8 mouse cellular contexts compared by ENCODE assay signal in genomic region chr12:111430049-111430867, GRCm38 (mm10). TPM values are rescaled to one million over a fixed set of nuclear protein-coding genes. Genes with fewer than 3 reads are reported as not detected.
A peak's percentile ranks its signal among the peaks of the same experiment; 100 is the strongest.
DNase-seq lines count a peak whose midpoint lies in the region; ATAC-seq and TF ChIP-seq lines count a peak whose summit lies in the region.

No protein-coding gene starts in this region.

- 0 out of 2 replicates have a peak overlapping the region, but pooled peaks have one; percentile 48 for H3K9ac ChIP-seq in embryonic facial prominence, embryonic 12.5 days
- H3K9ac ChIP-seq in hindbrain, embryonic 13.5 days = peak overlapping the region; percentile 73
- no peak overlapping the region for H3K9ac ChIP-seq in liver, embryonic 14.5 days (replicated peaks)

- DNase-seq in heart, adult 11 months = peak; percentile 97
- no peak for DNase-seq in heart, postnatal 25 days (ENCODE audit: low spot score)
- no peak for DNase-seq in liver, embryonic 14.5 days (ENCODE audit: low read depth in 3 of 3, low spot score in 3 of 3)
- no peak for DNase-seq in left cerebral cortex, adult 8-10 months (ENCODE audit: low spot score in 2 of 2)
- DNase-seq in T-cell, adult 2 months (ENCODE audit: low spot score) = no peak

- H3K4me1 ChIP-seq in embryonic facial prominence, embryonic 12.5 days = peaks cover 43% of the 10 kb centered on the region
- H3K4me1 ChIP-seq in hindbrain, embryonic 13.5 days (replicated peaks) = peaks cover 59% of the 10 kb centered on the region
- H3K4me1 ChIP-seq in liver, embryonic 14.5 days (replicated peaks; ENCODE audit: control insufficient read depth in 2 of 2, insufficient read depth in 2 of 2, low read length in 1 of 2) = peaks cover 37 to 47% of the 10 kb centered on the region in 2 experiments

- 8% methylated on average over 27 of the region's 27 CpGs for WGBS in embryonic facial prominence, embryonic 12.5 days
- WGBS in hindbrain, embryonic 13.5 days = 10% methylated on average over 27 of the region's 27 CpGs
- WGBS in liver, embryonic 14.5 days (ENCODE audit: insufficient replicate concordance) = 18% methylated on average over 27 of the region's 27 CpGs

- peak overlapping the region; percentile 35 for H3K4me3 ChIP-seq in embryonic facial prominence, embryonic 12.5 days
- peak overlapping the region; percentile 43 for H3K4me3 ChIP-seq in hindbrain, embryonic 13.5 days
- peak overlapping the region in 1 of 2 experiments; percentile 29; a peak in 2 of 4 replicates for H3K4me3 ChIP-seq in liver, embryonic 14.5 days (ENCODE audit: insufficient read depth in 1 of 2, low read depth in 2 of 2, low read length in 2 of 2)

- no peak for TF ChIP-seq EP300 in liver, embryonic 14.5 days (IDR thresholded peaks at IDR 0.05; ENCODE audit: low read depth)

- no peaks in the 10 kb centered on the region for H3K9me3 ChIP-seq in embryonic facial prominence, embryonic 12.5 days
- no peaks in the 10 kb centered on the region for H3K9me3 ChIP-seq in hindbrain, embryonic 13.5 days
- H3K9me3 ChIP-seq in liver, embryonic 14.5 days (ENCODE audit: control insufficient read depth, low read length) = no peaks in the 10 kb centered on the region

- H3K36me3 ChIP-seq in embryonic facial prominence, embryonic 12.5 days = no peaks in the 10 kb centered on the region
- H3K36me3 ChIP-seq in hindbrain, embryonic 13.5 days = no peaks in the 10 kb centered on the region
- H3K36me3 ChIP-seq in liver, embryonic 14.5 days (replicated peaks; ENCODE audit: control insufficient read depth, insufficient read depth, low read depth) = no peaks in the 10 kb centered on the region

- 0 out of 2 replicates have a peak, but pooled peaks have one; percentile 23 for ATAC-seq in embryonic facial prominence, embryonic 12.5 days (ENCODE audit: insufficient number of reproducible peaks, insufficient read depth, low FRiP score, low TSS enrichment)
- ATAC-seq in hindbrain, embryonic 13.5 days (ENCODE audit: low FRiP score) = 0 out of 2 replicates have a peak, but pooled peaks have one; percentile 19
- no peak for ATAC-seq in liver, embryonic 14.5 days (ENCODE audit: insufficient read depth)
- ATAC-seq in neutrophil, adult 5-6 weeks (ENCODE audit: extremely low read depth, insufficient number of reproducible peaks, low FRiP score, poor library complexity, severe bottlenecking) = peak; percentile 5; the same call in 1 of the 2 replicates

- peaks cover 53% of the 10 kb centered on the region for H3K27me3 ChIP-seq in embryonic facial prominence, embryonic 12.5 days
- H3K27me3 ChIP-seq in hindbrain, embryonic 13.5 days = peaks cover 84% of the 10 kb centered on the region
- peaks cover 34% of the 10 kb centered on the region for H3K27me3 ChIP-seq in liver, embryonic 14.5 days (ENCODE audit: control insufficient read depth, insufficient read depth, low read length)

- intact Hi-C loops in heart, postnatal 25 days (cut with DNase I) = no loop called here

- H3K4me2 ChIP-seq in embryonic facial prominence, embryonic 12.5 days (replicated peaks) = peak overlapping the region; percentile 61
- peak overlapping the region; percentile 67 for H3K4me2 ChIP-seq in hindbrain, embryonic 13.5 days
- peak overlapping the region; percentile 72 for H3K4me2 ChIP-seq in liver, embryonic 14.5 days (ENCODE audit: low read depth)

- TF ChIP-seq CTCF in liver, embryonic 14.5 days (IDR thresholded peaks at IDR 0.05; ENCODE audit: low read depth) = no peak

- H3K27ac ChIP-seq in embryonic facial prominence, embryonic 12.5 days = no peak overlapping the region; the same call in 1 of the 2 replicates
- H3K27ac ChIP-seq in hindbrain, embryonic 13.5 days = no peak overlapping the region
- H3K27ac ChIP-seq in liver, embryonic 14.5 days = no peak overlapping the region

RNA-seq across cellular contexts. Expression of gene Tnfaip2, which starts 12.0 kb away (rescaled TPM):
- 10 to 100 TPM; 41.7 to 48.7 TPM for total RNA-seq in heart, postnatal 25 days (2021)
- polyA plus RNA-seq in embryonic facial prominence, embryonic 12.5 days (2016; fragmentation: Nextera tagmentation; extraction: Ambion mirVana) = 6.2 and 6.3 TPM in 2 replicates
- 1.6 and 1.8 TPM in 2 replicates for polyA plus RNA-seq in hindbrain, embryonic 13.5 days (2015; fragmentation: Nextera tagmentation; extraction: Ambion mirVana)
- polyA plus RNA-seq in liver, embryonic 14.5 days (2012; rRNA removed) = 57.6 and 61.8 TPM in 2 replicates
- polyA plus RNA-seq in liver, embryonic 14.5 days (2014; fragmentation: Nextera tagmentation; extraction: Ambion mirVana) = 78.7 and 88.5 TPM in 2 replicates
- 347 and 441 TPM in 2 replicates for total RNA-seq in neutrophil, adult 5-6 weeks (2017)
- 1 to 10 TPM in 1 of 4 experiments, under 1 TPM in 3; 0.44 to 1.3 (median 0.68) TPM for total RNA-seq in left cerebral cortex, adult 8-10 months (2022)

RNA-seq across cellular contexts. Expression of gene Exoc3l4, which starts 13.4 kb away (rescaled TPM):
- total RNA-seq in heart, postnatal 25 days (2021) = 1 to 10 TPM; 1.2 to 2.9 TPM
- polyA plus RNA-seq in embryonic facial prominence, embryonic 12.5 days (2016; fragmentation: Nextera tagmentation; extraction: Ambion mirVana) = 8.0 and 8.9 TPM in 2 replicates
- polyA plus RNA-seq in hindbrain, embryonic 13.5 days (2015; fragmentation: Nextera tagmentation; extraction: Ambion mirVana) = 2.0 and 2.1 TPM in 2 replicates
- 18.1 and 20.1 TPM in 2 replicates for polyA plus RNA-seq in liver, embryonic 14.5 days (2012; rRNA removed)
- polyA plus RNA-seq in liver, embryonic 14.5 days (2014; fragmentation: Nextera tagmentation; extraction: Ambion mirVana) = 15.8 and 19.3 TPM in 2 replicates
- 0.61 TPM in 1 of 2 replicates, not detected in the other for total RNA-seq in neutrophil, adult 5-6 weeks (2017)
- total RNA-seq in left cerebral cortex, adult 8-10 months (2022) = 1 to 10 TPM; 1.7 to 2.5 (median 2.0) TPM

RNA-seq across cellular contexts. Expression of gene Lbhd2, which starts 23.6 kb away (rescaled TPM):
- not detected for total RNA-seq in heart, postnatal 25 days (2021)
- 0.60 and 1.2 TPM in 2 replicates for polyA plus RNA-seq in embryonic facial prominence, embryonic 12.5 days (2016; fragmentation: Nextera tagmentation; extraction: Ambion mirVana)
- 0.26 and 0.52 TPM in 2 replicates for polyA plus RNA-seq in hindbrain, embryonic 13.5 days (2015; fragmentation: Nextera tagmentation; extraction: Ambion mirVana)
- polyA plus RNA-seq in liver, embryonic 14.5 days (2012; rRNA removed) = not detected in 2 replicates
- 0.15 and 0.21 TPM in 2 replicates for polyA plus RNA-seq in liver, embryonic 14.5 days (2014; fragmentation: Nextera tagmentation; extraction: Ambion mirVana)
- not detected in 2 replicates for total RNA-seq in neutrophil, adult 5-6 weeks (2017)
- total RNA-seq in left cerebral cortex, adult 8-10 months (2022) = 1 to 10 TPM; 2.4 to 4.8 (median 3.5) TPM

RNA-seq across cellular contexts. Expression of gene Cdc42bpb, which starts 52.7 kb away (rescaled TPM):
- total RNA-seq in heart, postnatal 25 days (2021) = 10 to 100 TPM; 57.5 to 60.2 TPM
- polyA plus RNA-seq in embryonic facial prominence, embryonic 12.5 days (2016; fragmentation: Nextera tagmentation; extraction: Ambion mirVana) = 35.0 and 41.8 TPM in 2 replicates
- polyA plus RNA-seq in hindbrain, embryonic 13.5 days (2015; fragmentation: Nextera tagmentation; extraction: Ambion mirVana) = 35.0 and 36.5 TPM in 2 replicates
- 22.5 and 23.2 TPM in 2 replicates for polyA plus RNA-seq in liver, embryonic 14.5 days (2012; rRNA removed)
- 5.3 and 6.6 TPM in 2 replicates for polyA plus RNA-seq in liver, embryonic 14.5 days (2014; fragmentation: Nextera tagmentation; extraction: Ambion mirVana)
- 3.1 and 4.8 TPM in 2 replicates for total RNA-seq in neutrophil, adult 5-6 weeks (2017)
- 100 to 1,000 TPM; 123 to 157 (median 142) TPM for total RNA-seq in left cerebral cortex, adult 8-10 months (2022)

RNA-seq across cellular contexts. Expression of gene Gm266, which starts 55.4 kb away (rescaled TPM):
- under 1 TPM; 0.36 to 0.75 TPM for total RNA-seq in heart, postnatal 25 days (2021)
- 24.4 and 28.1 TPM in 2 replicates for polyA plus RNA-seq in embryonic facial prominence, embryonic 12.5 days (2016; fragmentation: Nextera tagmentation; extraction: Ambion mirVana)
- polyA plus RNA-seq in hindbrain, embryonic 13.5 days (2015; fragmentation: Nextera tagmentation; extraction: Ambion mirVana) = 1.7 and 2.0 TPM in 2 replicates
- polyA plus RNA-seq in liver, embryonic 14.5 days (2012; rRNA removed) = 0.61 and 0.91 TPM in 2 replicates
- 0.42 and 0.53 TPM in 2 replicates for polyA plus RNA-seq in liver, embryonic 14.5 days (2014; fragmentation: Nextera tagmentation; extraction: Ambion mirVana)
- not detected in 2 replicates for total RNA-seq in neutrophil, adult 5-6 weeks (2017)
- 1 to 10 TPM; 3.0 to 5.1 (median 3.8) TPM for total RNA-seq in left cerebral cortex, adult 8-10 months (2022)

Comparison
In these comparisons a context has a peak if more than half of its experiments do, and no peak if none do; other contexts are left out.
1. RNA of gene Tnfaip2, which starts 12.0 kb away (total RNA-seq): 347 to 441 TPM in neutrophil, adult 5-6 weeks and 41.7 to 48.7 TPM in heart, postnatal 25 days; 0.44 to 1.3 TPM in left cerebral cortex, adult 8-10 months; every median in the first group is over 10 times any median in the second.
2. Peak in every context shown above with its lines, with median percentiles within 50 percentile points of each other: H3K4me2 ChIP-seq.